Mouse (Mus musculus) lung, embryonic 16.5 days (tissue): ENCODE measurements around the gene Lpar5. TPM values are rescaled to one million over a fixed set of nuclear protein-coding genes. Genes with fewer than 3 reads are reported as not detected.

Experiments used
- ATAC-seq: fragments of 200-750 bp; cut with Nextera tagmentation; 2 replicates; pipeline ENCODE4 v1.8.0; 2017; ENCODE audit warnings: low read depth, mild to moderate bottlenecking, moderate library complexity
- H3K27ac ChIP-seq: fragments of 300-500 bp; sonication (generic); 2 replicates; pipeline ENCODE4 v1.5.1; 2014; ENCODE audit warnings: mild to moderate bottlenecking, control low read depth, low read length
- H3K27me3 ChIP-seq: fragments of 300-500 bp; sonication (generic); 2 replicates; pipeline ENCODE4 v1.6.1; 2014; ENCODE audit warnings: low read depth, low read length, mixed read lengths; ENCODE audit not compliant: control insufficient read depth, insufficient read depth
- H3K36me3 ChIP-seq: fragments of 300-500 bp; sonication (generic); 2 replicates; pipeline ENCODE4 v1.6.1; 2014; ENCODE audit warnings: low read length; ENCODE audit not compliant: control insufficient read depth, insufficient read depth
- H3K4me1 ChIP-seq: fragments of 300-500 bp; sonication (generic); replicated peaks from 2 replicates; pipeline ENCODE4 v1.6.1; 2014; ENCODE audit warnings: low read length, mixed read lengths; ENCODE audit not compliant: control insufficient read depth, insufficient read depth
- H3K4me2 ChIP-seq: fragments of 300-500 bp; sonication (generic); 2 replicates; pipeline ENCODE4 v1.6.1; 2014; ENCODE audit warnings: low read depth, low read length, control low read depth
- H3K4me3 ChIP-seq: fragments of 300-500 bp; sonication (generic); 2 replicates; pipeline ENCODE4 v1.5.1; 2014; ENCODE audit warnings: mild to moderate bottlenecking, low read length, control low read depth
- H3K9ac ChIP-seq: fragments of 300-500 bp; sonication (generic); 2 replicates; pipeline ENCODE4 v1.6.1; 2014; ENCODE audit warnings: low read length, control low read depth
- H3K9me3 ChIP-seq: fragments of 300-500 bp; sonication (generic); 2 replicates; pipeline ENCODE4 v1.6.1; 2016; ENCODE audit warnings: low read length; ENCODE audit not compliant: control insufficient read depth
- WGBS: fragments of 180-500 bp; shearing (Covaris S2); extraction: QIAGEN DNeasy Blood & Tissue Kit; methylation state at CpG from one replicate; pipeline ENCODE4 v1.1.7; 2014; 5-methylcytosine and 5-hydroxymethylcytosine counted together
- microRNA-seq: library from miRNA; unstranded; fragments of <30 nt; microRNA quantifications from one replicate; pipeline ENCODE4, GENCODE M21; 2016
- polyA plus RNA-seq: library from polyadenylated mRNA; unstranded; fragments of >200 nt; fragmentation: Nextera tagmentation; extraction: Ambion mirVana; gene quantifications from 2 replicates; pipeline ENCODE4 v1.2.1, GENCODE M21; 2015

The Lpar5 gene
- polyA plus RNA-seq, 1 experiment from 2014 or later = 0.49 TPM

DNA sequence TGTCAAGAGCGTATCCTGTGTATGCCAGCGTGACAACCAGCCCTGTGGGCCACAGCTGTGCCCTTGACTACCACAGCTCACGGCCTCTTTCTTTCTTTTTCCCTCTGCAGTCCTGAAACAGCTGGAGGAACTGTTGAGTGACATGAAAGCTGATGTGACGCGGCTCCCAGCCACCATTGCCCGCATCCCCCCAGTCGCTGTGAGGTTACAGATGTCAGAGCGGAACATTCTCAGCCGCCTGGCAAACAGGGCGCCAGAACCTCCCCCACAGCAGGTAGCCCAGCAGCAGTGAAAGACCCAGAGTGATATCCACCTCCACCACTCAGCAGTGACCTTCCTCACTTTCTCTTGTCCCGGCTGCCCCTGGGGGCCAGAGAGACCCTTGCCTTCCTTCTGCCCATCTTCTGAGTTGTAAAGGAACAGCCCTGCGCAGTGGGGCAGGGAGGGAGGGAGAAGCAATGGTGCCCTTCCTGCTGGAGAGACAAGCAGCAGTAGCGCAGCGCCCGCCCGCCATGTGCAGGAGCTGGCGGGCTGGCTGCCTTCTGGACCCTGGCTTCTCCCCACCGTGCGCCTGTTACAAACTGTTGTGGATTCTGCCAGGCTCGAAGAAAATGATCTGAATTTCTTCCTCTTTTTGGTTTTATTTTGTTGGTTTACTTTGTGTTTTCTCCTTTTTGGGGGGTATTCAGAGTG lies 62.1 kb downstream of the Lpar5 start:
- no peak for ATAC-seq
- H3K4me2 ChIP-seq = no peak overlapping the region
- WGBS = 85% methylated on average over 19 of the region's 20 CpGs

DNA sequence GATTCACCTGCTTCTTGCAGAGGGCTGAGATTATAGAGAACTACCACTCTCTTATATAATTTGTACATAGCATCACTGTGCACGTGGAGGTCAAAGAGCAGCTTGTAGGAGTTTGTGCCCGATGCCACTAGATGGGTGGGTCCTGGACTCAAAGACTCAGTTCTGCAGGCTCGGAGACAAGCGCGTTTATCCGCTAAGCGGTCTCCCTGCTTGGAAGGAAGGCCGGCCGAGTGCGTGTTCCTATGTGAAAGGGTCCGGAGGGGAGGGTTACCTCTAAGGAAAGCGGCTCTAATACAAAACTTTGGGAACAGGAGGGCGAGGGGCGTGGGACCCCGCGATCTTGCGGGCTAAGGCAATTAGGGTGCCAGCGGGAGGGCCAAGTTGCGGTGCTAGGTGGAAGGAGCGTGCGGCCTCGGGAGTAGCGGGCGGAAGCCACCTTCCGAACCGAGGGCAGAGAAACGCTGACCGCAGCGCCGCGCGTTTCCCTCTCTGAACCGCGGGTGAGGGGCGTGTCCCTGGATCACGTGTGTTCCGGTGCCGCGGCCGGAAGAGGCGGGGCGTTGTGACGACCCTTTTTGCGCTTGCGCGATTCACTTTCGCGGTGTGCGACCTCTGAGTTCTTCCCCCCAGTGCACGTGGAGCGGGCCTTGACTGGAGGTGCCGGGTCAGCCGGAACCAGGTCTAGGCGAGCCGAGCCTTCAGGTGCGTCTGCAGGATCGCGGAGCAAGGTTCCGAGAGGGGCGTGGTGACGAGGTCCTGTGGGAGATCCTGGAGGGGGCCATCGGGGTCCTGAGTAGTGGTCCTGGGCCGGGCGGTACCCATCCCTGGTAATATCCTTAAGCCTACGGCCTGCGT lies 63.8 kb downstream of the Lpar5 start, which contains the start of gene Nop2:
Nop2 (plus strand) TSS at position 608 of the 855 bp plus-strand sequence.
- Histone ChIP-seq H3K27ac (peak within 1 kb of the TSS; percentile 91), H3K9ac (peak within 1 kb of the TSS; percentile 88), H3K27me3 (no peaks in the 10 kb centered on the region), H3K4me1 (peaks cover 5% of the 10 kb centered on the region; the same call in 1 of the 2 replicates), H3K36me3 (peaks cover 56% of the 10 kb centered on the region), H3K9me3 (no peaks in the 10 kb centered on the region), H3K4me2 (peak within 1 kb of the TSS; percentile 72), H3K4me3 (peak within 1 kb of the TSS; percentile 77)
- peak; percentile 96 for ATAC-seq
- WGBS = under 1% methylated on average over 66 of the region's 66 CpGs

More for the DNA sequence above, 62.1 kb downstream of the Lpar5 start:
- Histone ChIP-seq H3K36me3 (peaks cover 55% of the 10 kb centered on the region), H3K4me3 (no peak overlapping the region), H3K9me3 (no peaks in the 10 kb centered on the region), H3K27me3 (no peaks in the 10 kb centered on the region), H3K9ac (no peak overlapping the region), H3K4me1 (peaks cover 5% of the 10 kb centered on the region; the same call in 1 of the 2 replicates), H3K27ac (no peak overlapping the region)

Small RNAs within 50 kb of the gene (microRNA-seq; reads per million reads assigned to microRNA genes)
- gene Mir7045 = not detected

Other genes starting within 250 kb of the Lpar5 start
- 138 and 139 TPM in 2 replicates for gene Usp5, start 238.4 kb upstream of the Lpar5 start, polyA plus RNA-seq
- 175 and 176 TPM in 2 replicates for gene Cdca3, start 238.4 kb upstream of the Lpar5 start, polyA plus RNA-seq
- gene Gnb3, start 227.6 kb upstream of the Lpar5 start, polyA plus RNA-seq = 0.29 and 0.34 TPM in 2 replicates
- gene P3h3, start 210.2 kb upstream of the Lpar5 start, polyA plus RNA-seq = 8.3 and 15.3 TPM in 2 replicates
- 0.54 and 1.3 TPM in 2 replicates for gene Gpr162, start 203.9 kb upstream of the Lpar5 start, polyA plus RNA-seq
- 0.13 and 0.44 TPM in 2 replicates for gene Cd4, start 179.7 kb upstream of the Lpar5 start, polyA plus RNA-seq
- gene Lag3, start 156.2 kb upstream of the Lpar5 start, polyA plus RNA-seq = 1.2 TPM in 2 replicates
- 341 and 346 TPM in 2 replicates for gene Ptms, start 147.8 kb upstream of the Lpar5 start, polyA plus RNA-seq
- gene Mlf2, start 136.5 kb upstream of the Lpar5 start, polyA plus RNA-seq = 317 and 323 TPM in 2 replicates
- 138 and 153 TPM in 2 replicates for gene Cops7a, start 102.4 kb upstream of the Lpar5 start, polyA plus RNA-seq
- 0.68 and 0.88 TPM in 2 replicates for gene Pianp, start 71.2 kb upstream of the Lpar5 start, polyA plus RNA-seq
- gene Zfp384, start 58.8 kb upstream of the Lpar5 start, polyA plus RNA-seq = 14.0 and 14.3 TPM in 2 replicates
- 141 and 142 TPM in 2 replicates for gene Ing4, start 28.2 kb upstream of the Lpar5 start, polyA plus RNA-seq
- gene Acrbp, start 18.2 kb upstream of the Lpar5 start, polyA plus RNA-seq = 12.9 and 16.4 TPM in 2 replicates
- 58.2 and 59.4 TPM in 2 replicates for gene Chd4, start 28.1 kb downstream of the Lpar5 start, polyA plus RNA-seq
- gene Nop2, start 64.0 kb downstream of the Lpar5 start, polyA plus RNA-seq = 44.5 and 52.5 TPM in 2 replicates
- 5.5 and 7.2 TPM in 2 replicates for gene Iffo1, start 77.3 kb downstream of the Lpar5 start, polyA plus RNA-seq
- gene Gapdh, start 98.5 kb downstream of the Lpar5 start, polyA plus RNA-seq = 1,562 and 1,631 TPM in 2 replicates
- gene Ncapd2, start 123.8 kb downstream of the Lpar5 start, polyA plus RNA-seq = 123 and 135 TPM in 2 replicates
- gene Mrpl51, start 123.9 kb downstream of the Lpar5 start, polyA plus RNA-seq = 216 and 226 TPM in 2 replicates
- gene Vamp1, start 147.6 kb downstream of the Lpar5 start, polyA plus RNA-seq = 5.2 and 6.0 TPM in 2 replicates
- 9.0 and 10.0 TPM in 2 replicates for gene Tapbpl, start 163.9 kb downstream of the Lpar5 start, polyA plus RNA-seq
- 3.1 and 5.7 TPM in 2 replicates for gene Cd27, start 169.1 kb downstream of the Lpar5 start, polyA plus RNA-seq
- gene Tuba3a, start 218.1 kb downstream of the Lpar5 start, polyA plus RNA-seq = 0.16 TPM in 1 of 2 replicates, not detected in the other
- gene Ltbr, start 246.0 kb downstream of the Lpar5 start, polyA plus RNA-seq = 91.1 and 96.4 TPM in 2 replicates